Mouse (Mus musculus) testis, adult 2 months (tissue): ENCODE data around the gene Rufy2.

Source experiments
- CTCF ChIP-seq: fragments of 200-500 bp; IDR thresholded peaks from 2 replicates; pipeline ENCODE4 v1.5.1; 2012; ENCODE audit warnings: low read depth, mild to moderate bottlenecking, inconsistent platforms, low read length, moderate library complexity; ENCODE audit not compliant: control insufficient read depth, insufficient read depth, insufficient replicate concordance
- POLR2A ChIP-seq: fragments of 200-500 bp; IDR thresholded peaks from 2 replicates; pipeline ENCODE4 v1.6.1; 2012; ENCODE audit warnings: low read depth, mild to moderate bottlenecking, inconsistent platforms, low read length, moderate library complexity; ENCODE audit not compliant: control insufficient read depth

DNA sequence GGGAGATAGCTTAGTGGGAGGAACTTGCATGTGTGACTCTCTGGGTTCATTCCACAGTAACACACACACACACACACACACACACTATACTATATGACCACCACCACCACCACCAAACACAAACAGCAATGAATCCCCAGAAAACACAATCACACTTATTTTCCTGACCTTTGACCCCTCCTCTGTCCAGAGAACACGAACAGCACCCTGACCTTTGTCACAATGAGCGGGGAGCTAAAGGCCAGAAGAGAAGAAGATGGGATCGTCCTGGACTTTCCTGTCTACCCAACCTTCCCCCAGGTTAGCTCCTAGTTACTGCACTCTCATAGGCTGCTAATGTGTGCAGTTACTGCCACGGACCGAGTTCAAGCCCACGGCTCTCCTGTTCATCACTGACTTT is 72.0 kb downstream of the Rufy2 start:
- TF ChIP-seq CTCF = no peak
- no peak for TF ChIP-seq POLR2A
